Mouse (Mus musculus): Measurements from ENCODE around the gene Gramd1b. TPM values are rescaled to one million over a fixed set of nuclear protein-coding genes. Genes with fewer than 3 reads are reported as not detected.

Gramd1b gene
- polyA plus RNA-seq, 1 experiment from 2014 or later, result 4.2 TPM

GRCm38 (mm10) chr9:40390904-40391303 lies 140.3 kb downstream of the Gramd1b start:
- no peak overlapping the region for H3K4me3 ChIP-seq (ENCODE audit: low read length)
- no peak overlapping the region for H3K9ac ChIP-seq (ENCODE audit: low read length)
- ATAC-seq (ENCODE audit: low read depth), result peak; percentile 26; the same call in 1 of the 2 replicates
- no peak overlapping the region for H3K4me2 ChIP-seq (ENCODE audit: low read depth, low read length)
- H3K36me3 ChIP-seq (ENCODE audit: control insufficient read depth, insufficient read depth, low read length), result no peaks in the 10 kb centered on the region
- H3K4me1 ChIP-seq (replicated peaks; ENCODE audit: control insufficient read depth, insufficient read depth, low read length), result peaks cover 5% of the 10 kb centered on the region; the same call in 1 of the 2 replicates
- no peaks in the 10 kb centered on the region for H3K9me3 ChIP-seq (ENCODE audit: control insufficient read depth, low read length)
- no peaks in the 10 kb centered on the region for H3K27me3 ChIP-seq (ENCODE audit: control insufficient read depth, insufficient read depth, low read depth, low read length)
- no peak overlapping the region for H3K27ac ChIP-seq (ENCODE audit: low read length)
- 37% methylated on average over 8 of the region's 8 CpGs for WGBS

GRCm38 (mm10) chr9:40390396-40390760 lies 140.8 kb downstream of the Gramd1b start:
- Histone ChIP-seq H3K4me3 (ENCODE audit: low read length) (no peak overlapping the region), H3K27ac (ENCODE audit: low read length) (no peak overlapping the region), H3K9me3 (ENCODE audit: control insufficient read depth, low read length) (no peaks in the 10 kb centered on the region), H3K27me3 (ENCODE audit: control insufficient read depth, insufficient read depth, low read depth, low read length) (no peaks in the 10 kb centered on the region), H3K4me1 (replicated peaks; ENCODE audit: control insufficient read depth, insufficient read depth, low read length) (peaks cover 5% of the 10 kb centered on the region; the same call in 1 of the 2 replicates), H3K4me2 (ENCODE audit: low read depth, low read length) (no peak overlapping the region), H3K9ac (ENCODE audit: low read length) (no peak overlapping the region), H3K36me3 (ENCODE audit: control insufficient read depth, insufficient read depth, low read length) (no peaks in the 10 kb centered on the region)
- no peak for ATAC-seq (ENCODE audit: low read depth)
- 91% methylated on average over 8 of the region's 8 CpGs for WGBS

GRCm38 (mm10) chr9:40389669-40390395 lies 141.4 kb downstream of the Gramd1b start:
- H3K36me3 ChIP-seq (ENCODE audit: control insufficient read depth, insufficient read depth, low read length), result no peaks in the 10 kb centered on the region
- 83% methylated on average over 8 of the region's 8 CpGs for WGBS
- H3K27ac ChIP-seq (ENCODE audit: low read length), result no peak overlapping the region
- ATAC-seq (ENCODE audit: low read depth), result no peak
- H3K4me3 ChIP-seq (ENCODE audit: low read length), result no peak overlapping the region
- no peak overlapping the region for H3K9ac ChIP-seq (ENCODE audit: low read length)
- no peaks in the 10 kb centered on the region for H3K27me3 ChIP-seq (ENCODE audit: control insufficient read depth, insufficient read depth, low read depth, low read length)
- no peaks in the 10 kb centered on the region for H3K9me3 ChIP-seq (ENCODE audit: control insufficient read depth, low read length)
- no peak overlapping the region for H3K4me2 ChIP-seq (ENCODE audit: low read depth, low read length)
- peaks cover 5% of the 10 kb centered on the region; the same call in 1 of the 2 replicates for H3K4me1 ChIP-seq (replicated peaks; ENCODE audit: control insufficient read depth, insufficient read depth, low read length)

GRCm38 (mm10) chr9:40389175-40389574 lies 142.0 kb downstream of the Gramd1b start:
- Histone ChIP-seq H3K4me3 (ENCODE audit: low read length) (no peak overlapping the region), H3K4me2 (ENCODE audit: low read depth, low read length) (no peak overlapping the region), H3K9ac (ENCODE audit: low read length) (no peak overlapping the region), H3K9me3 (ENCODE audit: control insufficient read depth, low read length) (no peaks in the 10 kb centered on the region), H3K27ac (ENCODE audit: low read length) (no peak overlapping the region), H3K27me3 (ENCODE audit: control insufficient read depth, insufficient read depth, low read depth, low read length) (no peaks in the 10 kb centered on the region), H3K4me1 (replicated peaks; ENCODE audit: control insufficient read depth, insufficient read depth, low read length) (peaks cover 5% of the 10 kb centered on the region; the same call in 1 of the 2 replicates), H3K36me3 (ENCODE audit: control insufficient read depth, insufficient read depth, low read length) (no peaks in the 10 kb centered on the region)
- no peak for ATAC-seq (ENCODE audit: low read depth)
- 67% methylated on average over 6 of the region's 6 CpGs for WGBS

GRCm38 (mm10) chr9:40384781-40385180 lies 146.4 kb downstream of the Gramd1b start:
- no peak overlapping the region for H3K4me2 ChIP-seq (ENCODE audit: low read depth, low read length)
- no peak overlapping the region for H3K4me3 ChIP-seq (ENCODE audit: low read length)
- WGBS, result 80% methylated on average over 5 of the region's 5 CpGs
- H3K9ac ChIP-seq (ENCODE audit: low read length), result no peak overlapping the region
- no peak overlapping the region for H3K27ac ChIP-seq (ENCODE audit: low read length)
- H3K4me1 ChIP-seq (replicated peaks; ENCODE audit: control insufficient read depth, insufficient read depth, low read length), result 0 out of 2 replicates have a peak, but pooled peaks cover 3% of the 10 kb centered on the region
- H3K36me3 ChIP-seq (ENCODE audit: control insufficient read depth, insufficient read depth, low read length), result no peaks in the 10 kb centered on the region
- H3K27me3 ChIP-seq (ENCODE audit: control insufficient read depth, insufficient read depth, low read depth, low read length), result no peaks in the 10 kb centered on the region
- ATAC-seq (ENCODE audit: low read depth), result no peak
- no peaks in the 10 kb centered on the region for H3K9me3 ChIP-seq (ENCODE audit: control insufficient read depth, low read length)

- Histone ChIP-seq H3K27ac (ENCODE audit: low read length) (no peak overlapping the region), H3K4me2 (ENCODE audit: low read depth, low read length) (no peak overlapping the region)
- 51% methylated on average over 3 of the region's 3 CpGs for WGBS
Measured at GRCm38 (mm10) chr9:40382508-40382907, 148.7 kb downstream of the Gramd1b start.

GRCm38 (mm10) chr9:40381416-40382411 lies 149.5 kb downstream of the Gramd1b start:
- H3K9me3 ChIP-seq (ENCODE audit: control insufficient read depth, low read length), result no peaks in the 10 kb centered on the region
- H3K27me3 ChIP-seq (ENCODE audit: control insufficient read depth, insufficient read depth, low read depth, low read length), result no peaks in the 10 kb centered on the region
- 29% methylated on average over 15 of the region's 15 CpGs for WGBS
- H3K4me2 ChIP-seq (ENCODE audit: low read depth, low read length), result no peak overlapping the region
- no peak for ATAC-seq (ENCODE audit: low read depth)
- H3K27ac ChIP-seq (ENCODE audit: low read length), result no peak overlapping the region
- no peaks in the 10 kb centered on the region for H3K36me3 ChIP-seq (ENCODE audit: control insufficient read depth, insufficient read depth, low read length)
- H3K9ac ChIP-seq (ENCODE audit: low read length), result no peak overlapping the region
- H3K4me3 ChIP-seq (ENCODE audit: low read length), result no peak overlapping the region
- H3K4me1 ChIP-seq (replicated peaks; ENCODE audit: control insufficient read depth, insufficient read depth, low read length), result peaks cover 3% of the 10 kb centered on the region; the same call in 1 of the 2 replicates

More at GRCm38 (mm10) chr9:40382508-40382907, 148.7 kb downstream of the Gramd1b start:
- no peaks in the 10 kb centered on the region for H3K27me3 ChIP-seq (ENCODE audit: control insufficient read depth, insufficient read depth, low read depth, low read length)
- 0 out of 2 replicates have a peak, but pooled peaks cover 3% of the 10 kb centered on the region for H3K4me1 ChIP-seq (replicated peaks; ENCODE audit: control insufficient read depth, insufficient read depth, low read length)
- no peaks in the 10 kb centered on the region for H3K9me3 ChIP-seq (ENCODE audit: control insufficient read depth, low read length)
- no peak overlapping the region for H3K9ac ChIP-seq (ENCODE audit: low read length)
- ATAC-seq (ENCODE audit: low read depth), result no peak
- no peak overlapping the region for H3K4me3 ChIP-seq (ENCODE audit: low read length)
- no peaks in the 10 kb centered on the region for H3K36me3 ChIP-seq (ENCODE audit: control insufficient read depth, insufficient read depth, low read length)

GRCm38 (mm10) chr9:40376711-40377410 lies 154.3 kb downstream of the Gramd1b start:
- no peak overlapping the region for H3K27ac ChIP-seq (ENCODE audit: low read length)
- 65% methylated on average over 9 of the region's 9 CpGs for WGBS
- H3K4me1 ChIP-seq (replicated peaks; ENCODE audit: control insufficient read depth, insufficient read depth, low read length), result peaks cover 6% of the 10 kb centered on the region
- H3K27me3 ChIP-seq (ENCODE audit: control insufficient read depth, insufficient read depth, low read depth, low read length), result no peaks in the 10 kb centered on the region
- H3K4me2 ChIP-seq (ENCODE audit: low read depth, low read length), result no peak overlapping the region
- ATAC-seq (ENCODE audit: low read depth), result no peak
- no peaks in the 10 kb centered on the region for H3K36me3 ChIP-seq (ENCODE audit: control insufficient read depth, insufficient read depth, low read length)
- H3K4me3 ChIP-seq (ENCODE audit: low read length), result no peak overlapping the region
- no peak overlapping the region for H3K9ac ChIP-seq (ENCODE audit: low read length)
- no peaks in the 10 kb centered on the region for H3K9me3 ChIP-seq (ENCODE audit: control insufficient read depth, low read length)

Measured in lung, embryonic 16.5 days (tissue).